Mouse (Mus musculus) embryonic facial prominence, embryonic 15.5 days (tissue): Measurements from ENCODE around the gene Lyst. TPM values are rescaled to one million over a fixed set of nuclear protein-coding genes. Genes with fewer than 3 reads are reported as not detected.

Experiments used
- ATAC-seq: fragments of 200-750 bp; cut with Nextera tagmentation; 2 replicates; pipeline ENCODE4 v1.8.0; 2017; ENCODE audit warnings: low read depth, moderate TSS enrichment; ENCODE audit not compliant: insufficient number of reproducible peaks, low FRiP score, low TSS enrichment
- H3K27ac ChIP-seq: fragments of 300-500 bp; sonication (generic); replicated peaks from 2 replicates; pipeline ENCODE4 v1.5.1; 2015; ENCODE audit warnings: mild to moderate bottlenecking, inconsistent platforms
- H3K27me3 ChIP-seq: fragments of 300-500 bp; sonication (generic); 2 replicates; pipeline ENCODE4 v1.6.1; 2015; ENCODE audit warnings: inconsistent platforms
- H3K36me3 ChIP-seq: fragments of 300-500 bp; sonication (generic); 2 replicates; pipeline ENCODE4 v1.6.1; 2015; ENCODE audit warnings: mild to moderate bottlenecking, inconsistent platforms
- H3K4me1 ChIP-seq: fragments of 300-500 bp; sonication (generic); 2 replicates; pipeline ENCODE4 v1.6.1; 2015; ENCODE audit warnings: inconsistent platforms
- H3K4me2 ChIP-seq: fragments of 300-500 bp; sonication (generic); replicated peaks from 2 replicates; pipeline ENCODE4 v1.6.1; 2015; ENCODE audit warnings: mild to moderate bottlenecking, inconsistent platforms
- H3K4me3 ChIP-seq: fragments of 300-500 bp; sonication (generic); replicated peaks from 2 replicates; pipeline ENCODE4 v1.5.1; 2015; ENCODE audit warnings: mild to moderate bottlenecking, inconsistent platforms
- H3K9ac ChIP-seq: fragments of 300-500 bp; sonication (generic); 2 replicates; pipeline ENCODE4 v1.6.1; 2015; ENCODE audit warnings: inconsistent platforms
- H3K9me3 ChIP-seq: fragments of 300-500 bp; sonication (generic); replicated peaks from 2 replicates; pipeline ENCODE4 v1.6.1; 2016; ENCODE audit warnings: inconsistent platforms
- WGBS: fragments of 180-500 bp; shearing (Covaris S2); methylation state at CpG from one replicate; pipeline ENCODE4 v1.1.7; 2015; 5-methylcytosine and 5-hydroxymethylcytosine counted together
- polyA plus RNA-seq: library from polyadenylated mRNA; unstranded; fragments of >200 nt; fragmentation: Nextera tagmentation; extraction: Ambion mirVana; gene quantifications from 2 replicates; pipeline ENCODE4 v1.2.1, GENCODE M21; 2015

Gene Lyst
- polyA plus RNA-seq, 1 experiment from 2014 or later, result 3.6 TPM

DNA sequence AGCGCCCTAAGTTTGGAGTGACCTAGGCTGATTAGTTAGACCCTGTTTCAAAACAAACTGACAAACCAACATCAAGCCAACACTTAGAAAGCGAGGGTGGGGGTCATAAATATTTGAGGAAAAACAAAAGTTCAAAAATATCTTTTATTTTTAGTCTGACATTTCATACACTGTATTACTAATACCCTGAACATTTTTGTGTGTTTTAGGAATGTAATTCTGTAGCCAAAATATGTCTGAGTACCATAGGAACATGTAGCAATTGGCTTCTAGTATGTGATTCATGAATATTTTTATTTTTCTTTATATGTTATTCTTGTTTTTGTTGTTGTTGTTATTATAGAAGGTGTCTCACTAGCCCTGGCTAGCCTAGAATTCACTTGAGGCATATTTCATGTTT, 11.2 kb downstream of the Lyst start:
- Histone ChIP-seq H3K9ac (no peak overlapping the region), H3K36me3 (no peaks in the 10 kb centered on the region), H3K27ac (no peak overlapping the region), H3K4me3 (no peak overlapping the region), H3K4me1 (no peaks in the 10 kb centered on the region), H3K4me2 (no peak overlapping the region), H3K9me3 (no peaks in the 10 kb centered on the region), H3K27me3 (no peaks in the 10 kb centered on the region)
- WGBS, result 83% methylated on average over 2 of the region's 2 CpGs
- no peak for ATAC-seq

DNA sequence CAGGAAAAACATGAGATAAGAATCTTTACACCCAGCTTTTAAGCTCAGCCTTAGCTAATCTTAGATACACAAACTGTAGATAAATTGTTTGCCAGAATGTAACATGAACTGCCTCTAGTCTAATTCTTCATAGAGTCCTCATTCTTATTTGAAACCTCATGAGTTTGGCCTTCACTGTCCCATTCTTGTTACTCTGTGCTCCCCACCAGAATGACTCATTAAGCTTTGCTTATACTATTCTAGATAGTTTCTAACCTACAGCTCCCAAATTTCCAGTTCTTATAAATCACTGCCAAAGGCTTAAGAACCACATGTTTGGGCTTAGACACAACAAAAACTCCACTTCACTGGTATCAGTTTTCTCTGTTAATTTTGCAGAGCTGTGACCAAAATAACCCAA, 16.0 kb downstream of the Lyst start:
- H3K4me2 ChIP-seq, result no peak overlapping the region
- H3K9me3 ChIP-seq, result no peaks in the 10 kb centered on the region
- no peak overlapping the region for H3K27ac ChIP-seq
- H3K4me1 ChIP-seq, result no peaks in the 10 kb centered on the region
- ATAC-seq, result no peak
- no peaks in the 10 kb centered on the region for H3K27me3 ChIP-seq
- no peak overlapping the region for H3K4me3 ChIP-seq
- H3K36me3 ChIP-seq, result no peaks in the 10 kb centered on the region
- H3K9ac ChIP-seq, result no peak overlapping the region

DNA sequence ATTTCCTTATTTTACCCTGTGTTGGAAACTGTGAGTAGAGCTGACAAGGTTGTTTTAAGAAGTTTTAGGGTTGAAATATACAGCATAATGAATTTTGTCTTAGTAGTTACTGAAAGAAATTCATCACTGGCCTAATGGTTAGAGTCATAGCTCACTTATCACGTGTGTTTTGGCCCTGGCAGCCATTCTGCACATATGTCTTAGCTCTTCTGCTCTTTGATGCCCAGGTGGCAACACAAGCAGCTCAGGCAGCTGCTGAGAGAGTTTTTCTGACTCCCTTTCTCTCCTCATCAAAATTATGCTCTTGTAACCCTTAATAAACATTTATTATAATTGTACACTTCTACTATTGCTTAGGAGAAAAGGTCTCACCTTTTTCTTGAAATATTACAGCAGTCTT, 18.1 kb downstream of the Lyst start:
- no peak overlapping the region for H3K27ac ChIP-seq
- no peak overlapping the region for H3K4me2 ChIP-seq
- H3K4me1 ChIP-seq, result no peaks in the 10 kb centered on the region
- no peaks in the 10 kb centered on the region for H3K27me3 ChIP-seq
- H3K4me3 ChIP-seq, result no peak overlapping the region
- 49% methylated on average over 1 of the region's 1 CpGs for WGBS
- no peak overlapping the region for H3K9ac ChIP-seq
- no peaks in the 10 kb centered on the region for H3K9me3 ChIP-seq
- no peak for ATAC-seq
- no peaks in the 10 kb centered on the region for H3K36me3 ChIP-seq

DNA sequence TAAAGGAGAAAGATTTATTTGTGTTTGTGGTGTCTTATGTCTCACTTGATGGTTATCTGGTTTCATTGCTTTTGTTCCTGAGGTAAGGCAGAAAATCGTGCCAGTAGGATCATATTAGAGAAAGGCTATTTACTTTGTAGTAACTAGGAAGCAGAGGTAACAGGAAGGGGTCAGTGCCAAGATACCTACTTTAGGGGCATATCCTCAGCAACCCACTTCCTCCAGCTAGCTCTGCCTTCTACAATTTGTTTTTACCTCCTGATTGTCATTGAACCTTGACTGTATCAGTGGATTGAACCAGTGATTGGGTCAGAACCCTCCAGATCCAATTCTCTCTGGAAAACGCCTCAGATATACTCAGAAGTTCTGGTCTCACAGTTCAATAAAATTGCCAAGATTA, 19.5 kb downstream of the Lyst start:
- no peaks in the 10 kb centered on the region for H3K27me3 ChIP-seq
- no peaks in the 10 kb centered on the region for H3K4me1 ChIP-seq
- WGBS, result 66% methylated on average over 2 of the region's 2 CpGs
- H3K36me3 ChIP-seq, result no peaks in the 10 kb centered on the region
- H3K9ac ChIP-seq, result no peak overlapping the region
- no peak overlapping the region for H3K4me2 ChIP-seq
- H3K9me3 ChIP-seq, result no peaks in the 10 kb centered on the region
- ATAC-seq, result no peak
- H3K27ac ChIP-seq, result no peak overlapping the region
- no peak overlapping the region for H3K4me3 ChIP-seq

DNA sequence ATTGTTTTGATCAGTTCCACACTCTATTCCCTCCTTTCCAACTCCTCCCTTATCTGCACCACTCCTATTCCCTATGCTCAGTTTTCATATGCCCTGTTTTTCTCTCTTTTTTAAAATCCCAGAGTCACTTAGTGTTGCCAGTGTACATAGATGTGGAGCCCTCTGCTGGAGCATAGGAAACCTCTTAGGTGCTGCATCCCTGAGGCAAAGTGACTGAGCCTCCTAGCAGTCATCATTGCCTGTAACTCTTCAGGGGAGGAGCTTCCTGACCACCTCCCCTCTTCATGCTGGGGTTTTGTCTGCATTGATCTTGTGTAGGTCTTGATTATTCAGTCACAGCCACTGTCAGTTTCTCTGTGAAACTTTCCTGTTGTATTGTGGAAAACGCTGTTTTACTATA, 22.7 kb downstream of the Lyst start:
- H3K4me1 ChIP-seq, result no peaks in the 10 kb centered on the region
- H3K36me3 ChIP-seq, result no peaks in the 10 kb centered on the region
- no peak overlapping the region for H3K4me3 ChIP-seq
- no peak for ATAC-seq
- no peaks in the 10 kb centered on the region for H3K9me3 ChIP-seq
- 62% methylated on average over 1 of the region's 1 CpGs for WGBS
- no peak overlapping the region for H3K4me2 ChIP-seq
- no peak overlapping the region for H3K27ac ChIP-seq
- H3K27me3 ChIP-seq, result no peaks in the 10 kb centered on the region
- no peak overlapping the region for H3K9ac ChIP-seq

DNA sequence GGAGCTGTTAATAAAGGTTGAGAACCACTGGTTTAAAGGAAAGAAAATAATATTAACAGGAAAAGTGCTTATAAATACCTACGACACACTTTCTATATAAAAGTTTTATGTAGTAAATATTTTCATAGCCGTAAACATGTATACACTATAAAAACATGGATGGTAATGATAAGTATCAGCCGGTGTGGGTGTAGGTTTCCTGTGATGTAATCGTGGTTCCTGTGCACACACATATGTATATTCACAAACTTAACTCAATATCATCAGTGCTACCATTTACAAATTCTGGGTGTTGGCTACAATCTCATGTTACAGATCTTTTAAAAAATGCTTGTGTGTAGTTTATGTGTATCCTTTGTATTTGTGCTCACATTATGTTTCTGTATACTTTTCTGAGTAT, 24.0 kb downstream of the Lyst start:
- no peaks in the 10 kb centered on the region for H3K36me3 ChIP-seq
- no peaks in the 10 kb centered on the region for H3K27me3 ChIP-seq
- no peak overlapping the region for H3K4me2 ChIP-seq
- no peaks in the 10 kb centered on the region for H3K4me1 ChIP-seq
- no peak overlapping the region for H3K4me3 ChIP-seq
- no peaks in the 10 kb centered on the region for H3K9me3 ChIP-seq
- WGBS, result 87% methylated on average over 4 of the region's 4 CpGs
- no peak overlapping the region for H3K9ac ChIP-seq
- ATAC-seq, result no peak
- H3K27ac ChIP-seq, result no peak overlapping the region

DNA sequence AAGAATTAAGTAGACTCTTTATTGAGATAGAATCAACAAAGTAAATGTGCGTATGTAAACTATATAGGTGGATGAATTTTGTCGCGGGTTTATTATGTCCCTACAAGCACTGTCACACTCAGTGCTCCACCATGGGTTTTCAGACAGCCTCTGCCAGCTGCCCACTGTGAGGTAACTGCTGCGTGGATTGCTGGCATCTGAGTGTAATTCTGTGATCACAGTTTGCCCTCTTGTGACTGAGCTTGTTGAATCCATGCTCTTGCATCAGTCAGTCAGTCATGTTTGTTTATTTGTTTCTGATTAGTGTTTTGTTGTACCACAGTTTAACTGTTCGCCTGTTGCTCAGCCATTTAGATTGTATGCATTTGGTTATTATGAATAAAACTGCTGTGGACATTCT, 31.3 kb downstream of the Lyst start:
- Histone ChIP-seq H3K27ac (no peak overlapping the region), H3K27me3 (no peaks in the 10 kb centered on the region), H3K4me1 (no peaks in the 10 kb centered on the region), H3K36me3 (no peaks in the 10 kb centered on the region), H3K4me3 (no peak overlapping the region), H3K4me2 (no peak overlapping the region), H3K9ac (no peak overlapping the region), H3K9me3 (no peaks in the 10 kb centered on the region)
- 85% methylated on average over 5 of the region's 5 CpGs for WGBS
- no peak for ATAC-seq

DNA sequence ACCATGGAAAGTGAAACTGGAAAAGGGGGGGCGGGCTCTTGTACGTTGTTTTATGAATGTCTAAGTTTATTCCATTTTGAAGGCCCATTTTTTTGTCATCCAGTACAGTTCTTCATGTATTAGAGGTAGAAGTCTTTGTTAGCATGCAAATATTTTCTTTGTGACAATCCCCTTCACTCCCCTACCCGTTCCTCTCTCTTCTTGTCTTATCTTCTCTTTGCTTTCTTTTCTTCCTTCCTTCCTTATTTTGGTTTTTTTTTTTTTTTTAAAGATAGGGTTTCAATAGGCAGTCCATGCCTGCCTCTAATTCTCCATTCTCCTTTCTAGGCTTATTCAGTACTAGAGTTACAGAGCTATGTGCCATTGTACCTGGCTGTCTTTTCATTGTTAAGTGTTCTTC, 32.4 kb downstream of the Lyst start:
- ATAC-seq, result no peak
- no peak overlapping the region for H3K9ac ChIP-seq
- no peaks in the 10 kb centered on the region for H3K9me3 ChIP-seq
- no peaks in the 10 kb centered on the region for H3K27me3 ChIP-seq
- H3K4me1 ChIP-seq, result no peaks in the 10 kb centered on the region
- no peak overlapping the region for H3K27ac ChIP-seq
- H3K4me2 ChIP-seq, result no peak overlapping the region
- WGBS, result 89% methylated on average over 3 of the region's 3 CpGs
- H3K4me3 ChIP-seq, result no peak overlapping the region
- no peaks in the 10 kb centered on the region for H3K36me3 ChIP-seq

DNA sequence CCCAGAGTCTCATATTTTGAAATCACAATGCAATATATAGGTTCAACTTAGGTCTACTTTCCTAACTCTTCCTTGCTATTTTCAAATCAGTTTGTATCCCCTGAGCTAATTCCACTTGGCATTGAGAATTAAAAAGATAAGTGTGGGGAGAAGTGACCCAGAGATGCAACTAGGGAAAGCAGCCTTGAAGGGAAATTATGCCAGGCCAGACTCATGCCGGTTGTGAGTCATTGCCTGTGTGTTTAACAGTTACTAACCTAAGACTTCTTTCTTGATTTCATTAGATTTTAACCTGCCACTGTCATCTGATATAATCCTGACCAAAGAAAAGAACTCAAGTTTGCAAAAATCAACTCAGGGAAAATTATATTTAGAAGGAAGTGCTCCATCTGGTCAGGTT, 43.5 kb downstream of the Lyst start:
- H3K27ac ChIP-seq, result no peak overlapping the region
- no peaks in the 10 kb centered on the region for H3K4me1 ChIP-seq
- H3K9me3 ChIP-seq, result no peaks in the 10 kb centered on the region
- H3K9ac ChIP-seq, result no peak overlapping the region
- WGBS, result 88% methylated on average over 1 of the region's 1 CpGs
- 0 out of 2 replicates have a peak, but pooled peaks cover 5% of the 10 kb centered on the region for H3K36me3 ChIP-seq
- no peak overlapping the region for H3K4me2 ChIP-seq
- no peak overlapping the region for H3K4me3 ChIP-seq
- no peaks in the 10 kb centered on the region for H3K27me3 ChIP-seq
- ATAC-seq, result no peak

DNA sequence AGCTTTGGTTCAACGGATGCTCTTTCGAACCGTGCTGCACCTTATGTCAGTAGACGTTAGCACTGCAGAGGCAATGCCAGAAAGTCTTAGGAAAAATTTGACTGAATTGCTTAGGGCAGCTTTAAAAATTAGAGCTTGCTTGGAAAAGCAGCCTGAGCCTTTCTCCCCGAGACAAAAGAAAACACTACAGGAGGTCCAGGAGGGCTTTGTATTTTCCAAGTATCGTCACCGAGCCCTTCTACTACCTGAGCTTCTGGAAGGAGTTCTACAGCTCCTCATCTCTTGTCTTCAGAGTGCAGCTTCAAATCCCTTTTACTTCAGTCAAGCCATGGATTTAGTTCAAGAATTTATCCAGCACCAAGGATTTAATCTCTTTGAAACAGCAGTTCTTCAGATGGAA, 44.5 kb downstream of the Lyst start:
- no peaks in the 10 kb centered on the region for H3K4me1 ChIP-seq
- no peak overlapping the region for H3K27ac ChIP-seq
- H3K4me3 ChIP-seq, result no peak overlapping the region
- 66% methylated on average over 7 of the region's 7 CpGs for WGBS
- 0 out of 2 replicates have a peak, but pooled peaks cover 5% of the 10 kb centered on the region for H3K36me3 ChIP-seq
- ATAC-seq, result no peak
- H3K27me3 ChIP-seq, result no peaks in the 10 kb centered on the region
- no peak overlapping the region for H3K4me2 ChIP-seq
- H3K9me3 ChIP-seq, result no peaks in the 10 kb centered on the region
- no peak overlapping the region for H3K9ac ChIP-seq

DNA sequence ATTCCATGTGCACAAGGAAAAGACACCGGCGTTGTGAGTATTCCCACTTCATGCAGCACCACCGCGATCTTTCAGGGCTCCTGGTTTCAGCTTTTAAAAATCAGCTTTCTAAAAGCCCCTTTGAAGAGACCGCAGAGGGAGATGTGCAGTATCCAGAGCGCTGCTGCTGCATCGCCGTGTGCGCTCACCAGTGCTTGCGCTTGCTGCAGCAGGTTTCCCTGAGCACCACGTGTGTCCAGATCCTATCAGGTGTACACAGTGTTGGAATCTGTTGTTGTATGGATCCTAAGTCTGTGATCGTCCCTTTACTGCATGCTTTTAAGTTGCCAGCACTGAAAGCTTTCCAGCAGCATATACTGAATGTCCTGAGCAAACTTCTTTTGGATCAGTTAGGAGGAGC, 45.0 kb downstream of the Lyst start:
- no peaks in the 10 kb centered on the region for H3K4me1 ChIP-seq
- H3K9ac ChIP-seq, result no peak overlapping the region
- H3K4me2 ChIP-seq, result no peak overlapping the region
- H3K27ac ChIP-seq, result no peak overlapping the region
- H3K27me3 ChIP-seq, result no peaks in the 10 kb centered on the region
- no peak overlapping the region for H3K4me3 ChIP-seq
- 0 out of 2 replicates have a peak, but pooled peaks cover 5% of the 10 kb centered on the region for H3K36me3 ChIP-seq
- 66% methylated on average over 12 of the region's 12 CpGs for WGBS
- no peaks in the 10 kb centered on the region for H3K9me3 ChIP-seq
- no peak for ATAC-seq

DNA sequence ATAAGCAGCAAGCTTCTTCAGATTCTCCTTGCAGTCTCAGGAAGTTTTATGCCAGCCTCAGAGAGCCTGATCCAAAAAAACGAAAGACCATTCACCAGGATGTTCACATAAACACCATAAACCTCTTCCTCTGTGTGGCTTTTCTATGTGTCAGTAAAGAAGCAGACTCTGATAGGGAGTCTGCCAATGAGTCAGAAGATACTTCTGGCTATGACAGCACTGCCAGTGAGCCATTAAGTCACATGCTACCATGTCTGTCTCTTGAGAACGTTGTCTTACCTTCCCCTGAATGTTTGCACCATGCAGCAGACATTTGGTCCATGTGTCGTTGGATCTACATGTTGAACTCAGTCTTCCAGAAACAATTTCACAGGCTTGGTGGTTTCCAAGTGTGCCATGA, 47.4 kb downstream of the Lyst start:
- Histone ChIP-seq H3K4me2 (no peak overlapping the region), H3K36me3 (0 out of 2 replicates have a peak, but pooled peaks cover 5% of the 10 kb centered on the region), H3K4me1 (no peaks in the 10 kb centered on the region), H3K9ac (no peak overlapping the region), H3K27me3 (no peaks in the 10 kb centered on the region), H3K9me3 (no peaks in the 10 kb centered on the region), H3K27ac (no peak overlapping the region), H3K4me3 (no peak overlapping the region)
- WGBS, result 69% methylated on average over 3 of the region's 3 CpGs
- no peak for ATAC-seq
